ENCODE assay signal across 20 mouse cellular contexts in the genomic region with DNA sequence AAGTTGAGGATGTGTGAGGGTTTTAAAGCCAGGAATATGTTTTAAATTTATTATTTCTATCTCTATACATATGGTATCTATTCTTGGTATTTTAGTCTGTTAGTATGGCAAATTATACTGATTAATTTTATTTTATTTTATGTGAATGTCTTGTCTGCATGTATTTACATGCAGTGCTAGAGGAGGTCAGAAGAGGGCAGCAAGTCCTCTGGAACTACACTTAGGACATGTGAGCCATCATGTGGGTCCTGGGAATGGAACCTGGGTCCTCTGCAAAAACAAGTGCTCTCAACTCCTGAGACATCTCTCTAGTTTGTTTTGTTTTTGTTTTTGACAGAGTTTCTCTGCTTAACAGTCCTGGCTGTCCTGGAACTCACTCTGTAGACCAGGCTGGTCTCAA. TPM values are rescaled to one million over a fixed set of nuclear protein-coding genes. Genes with fewer than 3 reads are reported as not detected.
DNase-seq lines count a peak whose midpoint lies in the region; ATAC-seq and TF ChIP-seq lines count a peak whose summit lies in the region.
"Had no signal": no experiment of that assay in that cellular context is flagged by ENCODE, and none has a peak within 500 bp of the region (broad histone marks: within the 10 kb centered on the region; RNA-seq: fewer than 3 reads in every experiment).

No protein-coding gene starts in this region.

- no peaks in the 10 kb centered on the region for H3K4me1 ChIP-seq in intestine, postnatal 0 days (replicated peaks; ENCODE audit: control insufficient read depth, insufficient read depth, low read length)
- H3K4me1 ChIP-seq in intestine, embryonic 15.5 days (replicated peaks), result no peaks in the 10 kb centered on the region
- H3K4me1 ChIP-seq in lung, postnatal 0 days (ENCODE audit: insufficient read depth, low read depth, low read length), result no peaks in the 10 kb centered on the region
- H3K4me1 ChIP-seq in lung, adult 2 months (ENCODE audit: control insufficient read depth, insufficient read depth, low read length), result no peaks in the 10 kb centered on the region
- no peaks in the 10 kb centered on the region for H3K4me1 ChIP-seq in MEL (ENCODE audit: control insufficient read depth in 1 of 2, insufficient read depth in 2 of 2, low read length in 2 of 2)
- H3K4me1 ChIP-seq: heart, embryonic 12.5 days; liver, embryonic 15.5 days had no signal

- H3K9me3 ChIP-seq in intestine, postnatal 0 days (ENCODE audit: control insufficient read depth), result no peaks in the 10 kb centered on the region
- H3K9me3 ChIP-seq in intestine, embryonic 15.5 days, result no peaks in the 10 kb centered on the region
- no peaks in the 10 kb centered on the region for H3K9me3 ChIP-seq in lung, postnatal 0 days (ENCODE audit: low read length)
- H3K9me3 ChIP-seq in MEL (replicated peaks; ENCODE audit: insufficient read depth, low read length), result no peaks in the 10 kb centered on the region
- H3K9me3 ChIP-seq: G1E; liver, embryonic 15.5 days had no signal

- no peak for ATAC-seq in intestine, postnatal 0 days
- ATAC-seq in intestine, embryonic 15.5 days, result no peak
- ATAC-seq in lung, postnatal 0 days, result no peak
- ATAC-seq: forebrain, embryonic 16.5 days had no signal

- TF ChIP-seq POLR2A in lung, adult 2 months (IDR thresholded peaks at IDR 0.05; ENCODE audit: borderline replicate concordance, extremely low read depth, low read depth, low read length), result no peak
- no peak for TF ChIP-seq POLR2A in MEL (IDR thresholded peaks at IDR 0.05; ENCODE audit: control insufficient read depth in 1 of 2, insufficient read depth in 1 of 2, low read depth in 1 of 2, low read length in 2 of 2, poor library complexity in 1 of 2)

- H3K79me2 ChIP-seq in MEL (ENCODE audit: control insufficient read depth, insufficient read depth, low read length, poor library complexity), result no peaks in the 10 kb centered on the region

- H3K27me3 ChIP-seq in intestine, postnatal 0 days (replicated peaks; ENCODE audit: control insufficient read depth, insufficient read depth, low read length), result no peaks in the 10 kb centered on the region
- no peaks in the 10 kb centered on the region for H3K27me3 ChIP-seq in intestine, embryonic 15.5 days (replicated peaks)
- H3K27me3 ChIP-seq in lung, postnatal 0 days (replicated peaks; ENCODE audit: insufficient read depth, low read length), result no peaks in the 10 kb centered on the region
- peaks cover 22 to 23% of the 10 kb centered on the region in 2 experiments for H3K27me3 ChIP-seq in MEL (ENCODE audit: control insufficient read depth in 1 of 2, insufficient read depth in 2 of 2, low read length in 2 of 2)

- DNase-seq in lung, postnatal 0 days (ENCODE audit: low spot score), result no peak
- no peak for DNase-seq in lung, adult 2 months
- peak; percentile 63 for DNase-seq in MEL (ENCODE audit: low read depth, low spot score)
- DNase-seq in urinary bladder, postnatal 36 days (ENCODE audit: low spot score in 2 of 2), result no peak
- no peak for DNase-seq in urinary bladder, postnatal 4 days (ENCODE audit: low spot score in 2 of 2)
- DNase-seq: cerebellum, postnatal 14 days; gastrocnemius, postnatal 14 days; heart, postnatal 4 days; kidney, postnatal 14 days; layer of hippocampus, adult 9-11 months; midbrain, embryonic 14.5 days; right cerebral cortex, postnatal 14 days; thymus, postnatal 4 days had no signal

- TF ChIP-seq CTCF in intestine, postnatal 0 days (IDR thresholded peaks at IDR 0.05; ENCODE audit: low read depth), result peak; percentile 55
- peak; percentile 44 for TF ChIP-seq CTCF in lung, postnatal 0 days (IDR thresholded peaks at IDR 0.05)
- TF ChIP-seq CTCF in lung, adult 2 months (IDR thresholded peaks at IDR 0.05; ENCODE audit: insufficient read depth, low read length), result no peak
- peak; percentile 52 to 69 (median 52) for TF ChIP-seq CTCF in MEL (IDR thresholded peaks at IDR 0.05 in 2 of 3, conservative IDR thresholded peaks at IDR 0.05 in 1 of 3; ENCODE audit: control insufficient read depth in 1 of 3, insufficient read depth in 1 of 3, low read depth in 2 of 3, low read length in 3 of 3, poor library complexity in 1 of 3, severe bottlenecking in 1 of 3)

- no peak overlapping the region for H3K4me2 ChIP-seq in intestine, postnatal 0 days (replicated peaks; ENCODE audit: low read depth)
- no peak overlapping the region for H3K4me2 ChIP-seq in intestine, embryonic 15.5 days (replicated peaks)
- no peak overlapping the region for H3K4me2 ChIP-seq in lung, postnatal 0 days (replicated peaks; ENCODE audit: low read depth, low read length)
- H3K4me2 ChIP-seq: heart, embryonic 12.5 days; liver, embryonic 15.5 days had no signal

- no peak overlapping the region for H3K4me3 ChIP-seq in intestine, postnatal 0 days (ENCODE audit: low read depth, low read length)
- no peak overlapping the region for H3K4me3 ChIP-seq in intestine, embryonic 15.5 days (replicated peaks)
- no peak overlapping the region for H3K4me3 ChIP-seq in lung, postnatal 0 days (ENCODE audit: low read depth, low read length)
- no peak overlapping the region for H3K4me3 ChIP-seq in lung, adult 2 months (replicated peaks; ENCODE audit: extremely low read depth, low read depth, low read length)
- no peak overlapping the region for H3K4me3 ChIP-seq in MEL (ENCODE audit: control insufficient read depth in 1 of 2, insufficient read depth in 1 of 2, low read depth in 2 of 2, low read length in 2 of 2)
- H3K4me3 ChIP-seq: heart, embryonic 12.5 days; liver, embryonic 15.5 days had no signal

- H3K9ac ChIP-seq in intestine, postnatal 0 days (ENCODE audit: low read depth, low read length), result no peak overlapping the region
- no peak overlapping the region for H3K9ac ChIP-seq in intestine, embryonic 15.5 days
- no peak overlapping the region for H3K9ac ChIP-seq in lung, postnatal 0 days (replicated peaks; ENCODE audit: low read depth)
- H3K9ac ChIP-seq in MEL (ENCODE audit: control insufficient read depth, low read depth, low read length, poor library complexity, severe bottlenecking), result no peak overlapping the region
- H3K9ac ChIP-seq: heart, embryonic 12.5 days; liver, embryonic 15.5 days had no signal

- H3K36me3 ChIP-seq in intestine, postnatal 0 days (ENCODE audit: control insufficient read depth, insufficient read depth), result no peaks in the 10 kb centered on the region
- no peaks in the 10 kb centered on the region for H3K36me3 ChIP-seq in intestine, embryonic 15.5 days
- H3K36me3 ChIP-seq in lung, postnatal 0 days (ENCODE audit: insufficient read depth, low read length), result no peaks in the 10 kb centered on the region
- no peaks in the 10 kb centered on the region for H3K36me3 ChIP-seq in MEL (ENCODE audit: control insufficient read depth in 1 of 2, insufficient read depth in 2 of 2, low read length in 2 of 2)
- H3K36me3 ChIP-seq: G1E; heart, embryonic 12.5 days; liver, embryonic 15.5 days had no signal

- no peak for TF ChIP-seq EP300 in lung, postnatal 0 days (IDR thresholded peaks at IDR 0.05)
- no peak for TF ChIP-seq EP300 in MEL (IDR thresholded peaks at IDR 0.05; ENCODE audit: low read depth in 1 of 2, low read length in 2 of 2)

- no peak overlapping the region for H3K27ac ChIP-seq in intestine, postnatal 0 days (ENCODE audit: low read depth, low read length)
- H3K27ac ChIP-seq in intestine, embryonic 15.5 days, result no peak overlapping the region
- H3K27ac ChIP-seq in lung, postnatal 0 days (ENCODE audit: low read length), result no peak overlapping the region
- no peak overlapping the region for H3K27ac ChIP-seq in MEL (ENCODE audit: control insufficient read depth, low read depth, low read length)
- H3K27ac ChIP-seq: liver, embryonic 15.5 days; macrophage had no signal

- peak; percentile 70 for TF ChIP-seq RAD21 in MEL (IDR thresholded peaks at IDR 0.05; ENCODE audit: low read depth, low read length)

TF ChIP-seq in MEL, 35 proteins besides CTCF, POLR2A, EP300 and RAD21:
- no peak for TF ChIP-seq ETS1 (IDR thresholded peaks at IDR 0.05; ENCODE audit: low read depth, low read length)
- TF ChIP-seq USF1 (IDR thresholded peaks at IDR 0.05; ENCODE audit: low read depth, low read length), result no peak
- 0 out of 2 replicates have a peak, but pooled peaks have one; percentile 38 for TF ChIP-seq MYC (IDR thresholded peaks at IDR 0.05; ENCODE audit: low read depth, low read length)
- no peak for TF ChIP-seq ZNF384 (IDR thresholded peaks at IDR 0.05; ENCODE audit: low read depth, low read length)
- TF ChIP-seq ZMIZ1 (IDR thresholded peaks at IDR 0.05; ENCODE audit: low read depth, low read length), result no peak
- TF ChIP-seq ZC3H11A (IDR thresholded peaks at IDR 0.05; ENCODE audit: low read depth, low read length), result peak; percentile 35; the same call in 1 of the 2 replicates
- TF ChIP-seq SMC3 (IDR thresholded peaks at IDR 0.05; ENCODE audit: low read depth, low read length), result peak; percentile 67
- TF ChIP-seq MEF2A (IDR thresholded peaks at IDR 0.05; ENCODE audit: extremely low read depth, insufficient replicate concordance, low read depth, low read length, poor library complexity, severe bottlenecking), result no peak
- no peak for TF ChIP-seq POLR2AphosphoS5 (IDR thresholded peaks at IDR 0.05; ENCODE audit: borderline replicate concordance, low read depth, low read length)

RNA-seq across cellular contexts. Expression of a gene that starts 18.5 kb away (rescaled TPM):
- polyA plus RNA-seq in intestine, postnatal 0 days (2015; fragmentation: Nextera tagmentation; extraction: Ambion mirVana), result 4.6 TPM in 2 replicates
- 4.4 and 4.6 TPM in 2 replicates for polyA plus RNA-seq in intestine, embryonic 15.5 days (2015; fragmentation: Nextera tagmentation; extraction: Ambion mirVana)
- polyA plus RNA-seq in lung, postnatal 0 days (2015; fragmentation: Nextera tagmentation; extraction: Ambion mirVana), result 1.00 and 1.0 TPM in 2 replicates
- polyA plus RNA-seq in lung, adult 2 months (2012; rRNA removed), result 6.8 and 7.1 TPM in 2 replicates
- not detected in 2 replicates for total RNA-seq in MEL (2012; rRNA removed)
- under 1 TPM in 1 of 2 experiments, not detected in 1; 0.04 TPM for polyA plus RNA-seq in MEL (2012; ENCODE audit: insufficient read depth in 1 of 2, insufficient read length in 2 of 2, low read depth in 1 of 2, low replicate concordance in 2 of 2, missing spikeins in 1 of 2)
- polyA plus RNA-seq: G1E had no signal

RNA-seq across cellular contexts. Expression of a gene that starts 47.1 kb away (rescaled TPM):
- polyA plus RNA-seq in intestine, postnatal 0 days (2015; fragmentation: Nextera tagmentation; extraction: Ambion mirVana), result 27.7 and 28.4 TPM in 2 replicates
- polyA plus RNA-seq in intestine, embryonic 15.5 days (2015; fragmentation: Nextera tagmentation; extraction: Ambion mirVana), result 62.7 and 69.6 TPM in 2 replicates
- 53.5 and 96.6 TPM in 2 replicates for polyA plus RNA-seq in lung, postnatal 0 days (2015; fragmentation: Nextera tagmentation; extraction: Ambion mirVana)
- polyA plus RNA-seq in lung, adult 2 months (2012; rRNA removed), result 35.3 and 52.1 TPM in 2 replicates
- 53.6 and 63.6 TPM in 2 replicates for total RNA-seq in MEL (2012; rRNA removed)
- polyA plus RNA-seq in MEL (2012; ENCODE audit: insufficient read depth in 1 of 2, insufficient read length in 2 of 2, low read depth in 1 of 2, low replicate concordance in 2 of 2, missing spikeins in 1 of 2), result 10 to 100 TPM in 1 of 2 experiments, not detected in 1; 75.7 TPM
